Mouse (Mus musculus) embryonic fibroblast, embryonic 13.5 days (primary cell): ENCODE data around the gene Tcf3.

Experiments
- CTCF ChIP-seq: IDR thresholded peaks from 2 replicates; pipeline ENCODE4 v1.5.1; 2011; ENCODE audit warnings: mild to moderate bottlenecking, control low read depth, low read length, moderate library complexity, borderline replicate concordance; ENCODE audit not compliant: insufficient read depth
- POLR2A ChIP-seq: IDR thresholded peaks from 2 replicates; pipeline ENCODE4 v1.6.1; 2011; ENCODE audit warnings: low read depth, mild to moderate bottlenecking, control low read depth, low read length, moderate library complexity

DNA sequence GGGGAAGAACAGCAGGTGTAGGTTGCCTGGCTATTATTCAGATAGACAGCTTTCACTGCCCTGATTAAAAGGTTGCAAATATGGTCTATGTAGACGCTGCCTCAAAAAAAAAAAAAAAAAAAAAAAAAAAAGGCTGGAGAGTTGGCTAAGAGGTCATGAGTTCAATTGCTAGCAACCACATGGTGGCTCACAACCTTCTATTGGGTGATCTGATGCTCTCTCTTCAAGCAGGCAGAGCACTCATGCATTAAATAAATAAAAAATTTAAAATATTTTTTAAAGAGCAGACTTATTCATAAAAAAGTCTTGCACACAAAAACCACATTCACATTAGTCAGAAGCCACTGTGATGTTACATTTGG, 35.3 kb downstream of the Tcf3 start:
- TF ChIP-seq POLR2A (no peak), CTCF (no peak)
